Mouse (Mus musculus) midbrain, postnatal 0 days (tissue): ENCODE measurements around the gene Glis2. TPM values are rescaled to one million over a fixed set of nuclear protein-coding genes. Genes with fewer than 3 reads are reported as not detected.

ENCODE experiments used
- ATAC-seq: fragments of 200-750 bp; cut with Nextera tagmentation; 2 replicates; pipeline ENCODE4 v1.8.0; 2017; ENCODE audit warnings: moderate number of reproducible peaks, mild to moderate bottlenecking, moderate TSS enrichment, moderate library complexity; ENCODE audit not compliant: low FRiP score
- DNase-seq: peaks from one replicate; pipeline ENCODE4 v3.0.0-alpha.2; 2015; ENCODE audit warnings: low spot score
- H3K27ac ChIP-seq: fragments of 300-500 bp; sonication (generic); 2 replicates; pipeline ENCODE4 v1.5.1; 2014; ENCODE audit warnings: low read depth, mild to moderate bottlenecking, low read length, mixed read lengths
- H3K27me3 ChIP-seq: fragments of 300-500 bp; sonication (generic); 2 replicates; pipeline ENCODE4 v1.6.1; 2014; ENCODE audit warnings: low read length, control low read depth, mixed read lengths; ENCODE audit not compliant: insufficient read depth
- H3K36me3 ChIP-seq: fragments of 300-500 bp; sonication (generic); 2 replicates; pipeline ENCODE4 v1.6.1; 2014; ENCODE audit warnings: low read length, control low read depth, mixed read lengths; ENCODE audit not compliant: insufficient read depth
- H3K4me1 ChIP-seq: fragments of 300-500 bp; sonication (generic); 2 replicates; pipeline ENCODE4 v1.6.1; 2014; ENCODE audit warnings: mild to moderate bottlenecking, control low read depth, antibody characterized with exemption, low read length, mixed read lengths; ENCODE audit not compliant: insufficient read depth
- H3K4me2 ChIP-seq: fragments of 300-500 bp; sonication (generic); 2 replicates; pipeline ENCODE4 v1.6.1; 2014; ENCODE audit warnings: low read depth, mild to moderate bottlenecking, low read length, mixed read lengths; ENCODE audit not compliant: poor library complexity, severe bottlenecking
- H3K4me3 ChIP-seq: fragments of 300-500 bp; sonication (generic); 2 replicates; pipeline ENCODE4 v1.5.1; 2014; ENCODE audit warnings: low read depth, mild to moderate bottlenecking, low read length, moderate library complexity
- H3K9ac ChIP-seq: fragments of 300-500 bp; sonication (generic); replicated peaks from 2 replicates; pipeline ENCODE4 v1.6.1; 2014; ENCODE audit warnings: mild to moderate bottlenecking, low read length, moderate library complexity, mixed read lengths; ENCODE audit not compliant: poor library complexity, severe bottlenecking
- H3K9me3 ChIP-seq: fragments of 300-500 bp; sonication (generic); 2 replicates; pipeline ENCODE4 v1.6.1; 2016; ENCODE audit warnings: low read length, control low read depth
- CTCF ChIP-seq: IDR thresholded peaks from 2 replicates; pipeline ENCODE4 v1.5.1; 2016; ENCODE audit warnings: antibody characterized with exemption, mild to moderate bottlenecking
- WGBS: fragments of 180-500 bp; shearing (Covaris S2); extraction: QIAGEN DNeasy Blood & Tissue Kit; methylation state at CpG from one replicate; pipeline ENCODE4 v1.1.7; 2014; 5-methylcytosine and 5-hydroxymethylcytosine counted together
- polyA plus RNA-seq: library from polyadenylated mRNA; unstranded; fragments of >200 nt; fragmentation: Nextera tagmentation; extraction: Ambion mirVana; gene quantifications from 2 replicates; pipeline ENCODE4 v1.2.1, GENCODE M21; 2015
- total RNA-seq: library from RNA; depleted of rRNA; stranded (reverse); fragments of >200 nt; gene quantifications from 2 replicates; pipeline ENCODE4 v1.2.3, GENCODE M21; 2014

Gene Glis2
- total and polyA plus RNA-seq, 2 experiments from 2014 or later, result 12.0 to 20.6 TPM

GRCm38 (mm10) chr16:4584438-4584837 lies 10.1 kb upstream of the Glis2 start:
- H3K27ac ChIP-seq, result no peak overlapping the region
- no peaks in the 10 kb centered on the region for H3K27me3 ChIP-seq
- H3K4me1 ChIP-seq, result no peaks in the 10 kb centered on the region
- ATAC-seq, result no peak
- no peaks in the 10 kb centered on the region for H3K36me3 ChIP-seq
- H3K4me2 ChIP-seq, result no peak overlapping the region
- no peak for TF ChIP-seq CTCF
- no peak overlapping the region for H3K4me3 ChIP-seq
- H3K9ac ChIP-seq, result no peak overlapping the region
- 76% methylated on average over 5 of the region's 5 CpGs for WGBS
- H3K9me3 ChIP-seq, result no peaks in the 10 kb centered on the region
- no peak for DNase-seq

GRCm38 (mm10) chr16:4585642-4586530 lies 8.6 kb upstream of the Glis2 start:
- no peaks in the 10 kb centered on the region for H3K9me3 ChIP-seq
- peak overlapping the region; percentile 62 for H3K27ac ChIP-seq
- no peaks in the 10 kb centered on the region for H3K27me3 ChIP-seq
- peak overlapping the region; percentile 57 for H3K9ac ChIP-seq
- DNase-seq (no peak), ATAC-seq (peak; percentile 17; the same call in 1 of the 2 replicates)
- WGBS, result 8% methylated on average over 14 of the region's 14 CpGs
- H3K4me1 ChIP-seq, result no peaks in the 10 kb centered on the region
- no peaks in the 10 kb centered on the region; the same call in 1 of the 2 replicates for H3K36me3 ChIP-seq
- no peak for TF ChIP-seq CTCF
- peak overlapping the region; percentile 56 for H3K4me3 ChIP-seq
- peak overlapping the region; percentile 90 for H3K4me2 ChIP-seq

- Histone ChIP-seq H3K4me2 (peak overlapping the region; percentile 90), H3K9me3 (no peaks in the 10 kb centered on the region), H3K27me3 (no peaks in the 10 kb centered on the region), H3K9ac (peak overlapping the region; percentile 57), H3K4me1 (no peaks in the 10 kb centered on the region), H3K4me3 (peak overlapping the region; percentile 56), H3K36me3 (no peaks in the 10 kb centered on the region; the same call in 1 of the 2 replicates), H3K27ac (peak overlapping the region; percentile 62)
- DNase-seq, result peak; percentile 95
- WGBS, result under 1% methylated on average over 43 of the region's 43 CpGs
- peak; percentile 94 for ATAC-seq
- peak; percentile 31 for TF ChIP-seq CTCF
Observed at GRCm38 (mm10) chr16:4586531-4587123, 7.9 kb upstream of the Glis2 start.

- ATAC-seq (no peak), DNase-seq (no peak)
- H3K9ac ChIP-seq, result no peak overlapping the region
- 56% methylated on average over 5 of the region's 5 CpGs for WGBS
- H3K4me2 ChIP-seq, result no peak overlapping the region
- no peak for TF ChIP-seq CTCF
- H3K4me3 ChIP-seq, result no peak overlapping the region
- H3K36me3 ChIP-seq, result no peaks in the 10 kb centered on the region; the same call in 1 of the 2 replicates
- H3K27ac ChIP-seq, result peak overlapping the region; percentile 62; the same call in 1 of the 2 replicates
- no peaks in the 10 kb centered on the region for H3K9me3 ChIP-seq
- H3K4me1 ChIP-seq, result no peaks in the 10 kb centered on the region
- no peaks in the 10 kb centered on the region for H3K27me3 ChIP-seq
Observed at GRCm38 (mm10) chr16:4587516-4588210, 6.8 kb upstream of the Glis2 start.

GRCm38 (mm10) chr16:4590236-4590635 lies 4.3 kb upstream of the Glis2 start:
- no peak for TF ChIP-seq CTCF

More at GRCm38 (mm10) chr16:4590236-4590635, 4.3 kb upstream of the Glis2 start:
- no peak for DNase-seq
- 97% methylated on average over 9 of the region's 9 CpGs for WGBS
- Histone ChIP-seq H3K27me3 (no peaks in the 10 kb centered on the region), H3K27ac (no peak overlapping the region), H3K9me3 (no peaks in the 10 kb centered on the region), H3K4me1 (no peaks in the 10 kb centered on the region), H3K4me2 (no peak overlapping the region), H3K9ac (no peak overlapping the region), H3K36me3 (no peaks in the 10 kb centered on the region; the same call in 1 of the 2 replicates), H3K4me3 (no peak overlapping the region)
- no peak for ATAC-seq
